Mouse (Mus musculus) small intestine, adult 2 months (tissue): ENCODE results near the gene Zfr2.

Experiments
- CTCF ChIP-seq: fragments of 200-500 bp; IDR thresholded peaks from 2 replicates; pipeline ENCODE4 v1.5.1; 2012; ENCODE audit warnings: low read depth, mild to moderate bottlenecking, control low read depth, inconsistent platforms, low read length, moderate library complexity, mixed read lengths; ENCODE audit not compliant: insufficient replicate concordance, insufficient read length; ENCODE audit errors: extremely low read depth
- POLR2A ChIP-seq: fragments of 200-500 bp; IDR thresholded peaks from 2 replicates; pipeline ENCODE4 v1.6.1; 2012; ENCODE audit warnings: low read depth, mild to moderate bottlenecking, control low read depth, inconsistent platforms, low read length, moderate library complexity

- TF ChIP-seq CTCF (no peak), POLR2A (no peak)
These were observed 62.2 kb downstream of the Zfr2 start for GRCm38 (mm10) chr10:81295185-81295584.
